Mouse (Mus musculus): ENCODE measurements around the gene Unc13d. TPM values are rescaled to one million over a fixed set of nuclear protein-coding genes. Genes with fewer than 3 reads are reported as not detected.
"Not testable (repeated sequence)": the region's sequence is repeated elsewhere in the genome, so short reads cannot be mapped to it uniquely, and the experiment has no call there.

Gene Unc13d
- polyA plus RNA-seq (2015; fragmentation: Nextera tagmentation; extraction: Ambion mirVana), result 14.9 and 25.3 TPM in 2 replicates

- TF ChIP-seq EP300 (IDR thresholded peaks at IDR 0.05), result peak; percentile 69
- TF ChIP-seq CTCF (IDR thresholded peaks at IDR 0.05), result peak; percentile 72
- WGBS, result 49% methylated on average over 22 of the region's 22 CpGs
- peak within 1 kb of the TSS; percentile 50 for H3K9ac ChIP-seq (replicated peaks; ENCODE audit: low read depth)
Observed at GRCm38 (mm10) chr11:116077446-116078204, at the start of gene Unc13d. Gene Unc13d, minus strand, starts transcription at chr11:116077961.

GRCm38 (mm10) chr11:116126261-116126660 is 48.5 kb upstream of the Unc13d start:
- H3K36me3 ChIP-seq (ENCODE audit: insufficient read depth, low read length), result 0 out of 2 replicates have a peak, but pooled peaks cover 5% of the 10 kb centered on the region
- no peaks in the 10 kb centered on the region for H3K9me3 ChIP-seq (ENCODE audit: low read length)
- DNase-seq (ENCODE audit: low spot score) (no peak), ATAC-seq (no peak)
- H3K27ac ChIP-seq (ENCODE audit: low read length), result no peak overlapping the region
- H3K4me1 ChIP-seq (ENCODE audit: insufficient read depth, low read depth, low read length), result peaks cover 15% of the 10 kb centered on the region
- H3K4me3 ChIP-seq (ENCODE audit: low read depth, low read length), result no peak overlapping the region
- H3K4me2 ChIP-seq (replicated peaks; ENCODE audit: low read depth, low read length), result no peak overlapping the region
- H3K27me3 ChIP-seq (replicated peaks; ENCODE audit: insufficient read depth, low read length), result no peaks in the 10 kb centered on the region
- no peak overlapping the region for H3K9ac ChIP-seq (replicated peaks; ENCODE audit: low read depth)
- 94% methylated on average over 15 of the region's 15 CpGs for WGBS
- no peak for TF ChIP-seq EP300 (IDR thresholded peaks at IDR 0.05)
- TF ChIP-seq CTCF (IDR thresholded peaks at IDR 0.05), result no peak

More at GRCm38 (mm10) chr11:116077446-116078204, at the start of gene Unc13d:
- peak; percentile 88 for ATAC-seq
- peaks cover 4% of the 10 kb centered on the region; the same call in 1 of the 2 replicates for H3K4me1 ChIP-seq (ENCODE audit: insufficient read depth, low read depth, low read length)
- no peaks in the 10 kb centered on the region for H3K27me3 ChIP-seq (replicated peaks; ENCODE audit: insufficient read depth, low read length)
- H3K9me3 ChIP-seq (ENCODE audit: low read length), result no peaks in the 10 kb centered on the region
- peak; percentile 84 for DNase-seq (ENCODE audit: low spot score)
- H3K27ac ChIP-seq (ENCODE audit: low read length), result peak within 1 kb of the TSS; percentile 92
- peaks cover 20% of the 10 kb centered on the region; the same call in 1 of the 2 replicates for H3K36me3 ChIP-seq (ENCODE audit: insufficient read depth, low read length)
- peak within 1 kb of the TSS; percentile 31 for H3K4me3 ChIP-seq (ENCODE audit: low read depth, low read length)
- peak within 1 kb of the TSS; percentile 61 for H3K4me2 ChIP-seq (replicated peaks; ENCODE audit: low read depth, low read length)

GRCm38 (mm10) chr11:116121731-116122245 is 44.0 kb upstream of the Unc13d start:
- H3K9me3 ChIP-seq (ENCODE audit: low read length); H3K36me3 ChIP-seq (ENCODE audit: insufficient read depth, low read length): not testable (repeated sequence)
- WGBS, result 91% methylated on average over 8 of the region's 8 CpGs

GRCm38 (mm10) chr11:116117819-116118218 is 40.1 kb upstream of the Unc13d start:
- H3K9ac ChIP-seq (replicated peaks; ENCODE audit: low read depth), result no peak overlapping the region
- ATAC-seq (no peak), DNase-seq (ENCODE audit: low spot score) (no peak)
- no peaks in the 10 kb centered on the region for H3K36me3 ChIP-seq (ENCODE audit: insufficient read depth, low read length)
- no peaks in the 10 kb centered on the region for H3K9me3 ChIP-seq (ENCODE audit: low read length)
- TF ChIP-seq CTCF (IDR thresholded peaks at IDR 0.05), result peak; percentile 48
- no peak for TF ChIP-seq EP300 (IDR thresholded peaks at IDR 0.05)
- H3K27ac ChIP-seq (ENCODE audit: low read length), result no peak overlapping the region
- no peak overlapping the region for H3K4me2 ChIP-seq (replicated peaks; ENCODE audit: low read depth, low read length)
- no peak overlapping the region for H3K4me3 ChIP-seq (ENCODE audit: low read depth, low read length)
- H3K27me3 ChIP-seq (replicated peaks; ENCODE audit: insufficient read depth, low read length), result no peaks in the 10 kb centered on the region
- H3K4me1 ChIP-seq (ENCODE audit: insufficient read depth, low read depth, low read length), result no peaks in the 10 kb centered on the region

More at GRCm38 (mm10) chr11:116121731-116122245, 44.0 kb upstream of the Unc13d start:
- DNase-seq (ENCODE audit: low spot score); H3K4me1 ChIP-seq (ENCODE audit: insufficient read depth, low read depth, low read length); H3K27ac ChIP-seq (ENCODE audit: low read length); H3K9ac ChIP-seq (replicated peaks; ENCODE audit: low read depth); H3K4me2 ChIP-seq (replicated peaks; ENCODE audit: low read depth, low read length); ATAC-seq; H3K4me3 ChIP-seq (ENCODE audit: low read depth, low read length); H3K27me3 ChIP-seq (replicated peaks; ENCODE audit: insufficient read depth, low read length): not testable (repeated sequence)

GRCm38 (mm10) chr11:116117241-116117640 is 39.5 kb upstream of the Unc13d start:
- DNase-seq (ENCODE audit: low spot score) (no peak), ATAC-seq (no peak)
- WGBS, result 77% methylated on average over 12 of the region's 12 CpGs
- Histone ChIP-seq H3K4me2 (replicated peaks; ENCODE audit: low read depth, low read length) (no peak overlapping the region), H3K27me3 (replicated peaks; ENCODE audit: insufficient read depth, low read length) (no peaks in the 10 kb centered on the region), H3K9me3 (ENCODE audit: low read length) (no peaks in the 10 kb centered on the region), H3K4me3 (ENCODE audit: low read depth, low read length) (no peak overlapping the region), H3K9ac (replicated peaks; ENCODE audit: low read depth) (no peak overlapping the region), H3K27ac (ENCODE audit: low read length) (no peak overlapping the region), H3K36me3 (ENCODE audit: insufficient read depth, low read length) (no peaks in the 10 kb centered on the region), H3K4me1 (ENCODE audit: insufficient read depth, low read depth, low read length) (no peaks in the 10 kb centered on the region)
- TF ChIP-seq EP300 (IDR thresholded peaks at IDR 0.05), result no peak
- TF ChIP-seq CTCF (IDR thresholded peaks at IDR 0.05), result no peak

- WGBS, result 87% methylated on average over 19 of the region's 19 CpGs
- no peak overlapping the region for H3K4me3 ChIP-seq (ENCODE audit: low read depth, low read length)
- no peak overlapping the region for H3K27ac ChIP-seq (ENCODE audit: low read length)
- no peak overlapping the region for H3K4me2 ChIP-seq (replicated peaks; ENCODE audit: low read depth, low read length)
- DNase-seq (ENCODE audit: low spot score), result no peak
- no peaks in the 10 kb centered on the region for H3K36me3 ChIP-seq (ENCODE audit: insufficient read depth, low read length)
- 0 out of 2 replicates have a peak, but pooled peaks cover 10% of the 10 kb centered on the region for H3K27me3 ChIP-seq (replicated peaks; ENCODE audit: insufficient read depth, low read length)
- H3K4me1 ChIP-seq (ENCODE audit: insufficient read depth, low read depth, low read length), result peaks cover 12% of the 10 kb centered on the region; the same call in 1 of the 2 replicates
- H3K9me3 ChIP-seq (ENCODE audit: low read length), result no peaks in the 10 kb centered on the region
- no peak overlapping the region for H3K9ac ChIP-seq (replicated peaks; ENCODE audit: low read depth)
- ATAC-seq, result no peak
- TF ChIP-seq CTCF (IDR thresholded peaks at IDR 0.05), result no peak
- no peak for TF ChIP-seq EP300 (IDR thresholded peaks at IDR 0.05)
Observed at GRCm38 (mm10) chr11:116111611-116112203, 33.9 kb upstream of the Unc13d start.
